Mouse (Mus musculus): ENCODE measurements around the gene Sc5d. TPM values are rescaled to one million over a fixed set of nuclear protein-coding genes. Genes with fewer than 3 reads are reported as not detected.

Gene Sc5d
- polyA plus RNA-seq, 1 experiment from 2014 or later = 32.6 TPM

- ChIA-PET CTCF (interaction anchor here (1.8 kb wide), 1 partner anchor 12 kb away, joined by 5 read pairs; no protein-coding TSS in a partner anchor), POLR2A (no interaction called here)
- in situ Hi-C loops (cut with MboI; ENCODE audit: low pct_unique_long_range_greater_than_20kb) = loop anchor here (25.0 kb wide), 1 partner anchor 91 kb away; no protein-coding TSS in a partner anchor
- no peak for DNase-seq (ENCODE audit: low read depth, low spot score)
- no peak for TF ChIP-seq CTCF (IDR thresholded peaks at IDR 0.05)
- ATAC-seq = no peak
- H3K27me3 ChIP-seq = peaks cover 13% of the 10 kb centered on the region
Observed at GRCm38 (mm10) chr9:42227804-42228203, 36.3 kb downstream of the Sc5d start.

- in situ Hi-C loops (cut with MboI; ENCODE audit: low pct_unique_long_range_greater_than_20kb) = no loop called here
- ChIA-PET POLR2A (no interaction called here), CTCF (no interaction called here)
- ATAC-seq = no peak
- no peak for DNase-seq (ENCODE audit: low read depth, low spot score)
- no peak for TF ChIP-seq CTCF (IDR thresholded peaks at IDR 0.05)
- H3K27me3 ChIP-seq = no peaks in the 10 kb centered on the region
Observed at GRCm38 (mm10) chr9:42219001-42219660, 44.9 kb downstream of the Sc5d start.

GRCm38 (mm10) chr9:42217685-42218084 lies 46.4 kb downstream of the Sc5d start:
- in situ Hi-C loops (cut with MboI; ENCODE audit: low pct_unique_long_range_greater_than_20kb) = no loop called here
- DNase-seq (ENCODE audit: low read depth, low spot score) = no peak
- POLR2A ChIA-PET = no interaction called here
- CTCF ChIA-PET = no interaction called here
- TF ChIP-seq CTCF (IDR thresholded peaks at IDR 0.05) = no peak
- ATAC-seq = no peak
- no peaks in the 10 kb centered on the region for H3K27me3 ChIP-seq

- no peak for DNase-seq (ENCODE audit: low read depth, low spot score)
- CTCF ChIA-PET = no interaction called here
- TF ChIP-seq CTCF (IDR thresholded peaks at IDR 0.05) = no peak
- ATAC-seq = no peak
- POLR2A ChIA-PET = no interaction called here
- no peaks in the 10 kb centered on the region for H3K27me3 ChIP-seq
- in situ Hi-C loops (cut with MboI; ENCODE audit: low pct_unique_long_range_greater_than_20kb) = no loop called here
Observed at GRCm38 (mm10) chr9:42214116-42214515, 49.9 kb downstream of the Sc5d start.

- ATAC-seq (no peak), DNase-seq (ENCODE audit: low read depth, low spot score) (no peak)
- no peak for TF ChIP-seq CTCF (IDR thresholded peaks at IDR 0.05)
- no peaks in the 10 kb centered on the region for H3K27me3 ChIP-seq
- in situ Hi-C loops (cut with MboI; ENCODE audit: low pct_unique_long_range_greater_than_20kb) = no loop called here
- ChIA-PET CTCF (no interaction called here), POLR2A (no interaction called here)
Observed at GRCm38 (mm10) chr9:42213142-42213541, 50.9 kb downstream of the Sc5d start.

GRCm38 (mm10) chr9:42209666-42210065 lies 54.4 kb downstream of the Sc5d start:
- peak; percentile 34 for DNase-seq (ENCODE audit: low read depth, low spot score)
- POLR2A ChIA-PET = no interaction called here
- H3K27me3 ChIP-seq = no peaks in the 10 kb centered on the region
- in situ Hi-C loops (cut with MboI; ENCODE audit: low pct_unique_long_range_greater_than_20kb) = no loop called here
- ATAC-seq = peak; percentile 60
- no peak for TF ChIP-seq CTCF (IDR thresholded peaks at IDR 0.05)
- CTCF ChIA-PET = interaction anchor here (0.7 kb wide), 1 partner anchor 13 kb away, joined by 3 read pairs; no protein-coding TSS in a partner anchor

GRCm38 (mm10) chr9:42208463-42208862 lies 55.6 kb downstream of the Sc5d start:
- in situ Hi-C loops (cut with MboI; ENCODE audit: low pct_unique_long_range_greater_than_20kb) = no loop called here
- ChIA-PET POLR2A (no interaction called here), CTCF (interaction anchor here (0.8 kb wide), 1 partner anchor 83 kb away, joined by 3 read pairs; no protein-coding TSS in a partner anchor)
- DNase-seq (ENCODE audit: low read depth, low spot score) = no peak
- ATAC-seq = no peak
- no peaks in the 10 kb centered on the region for H3K27me3 ChIP-seq
- peak; percentile 40 for TF ChIP-seq CTCF (IDR thresholded peaks at IDR 0.05)

GRCm38 (mm10) chr9:42206750-42207149 lies 57.3 kb downstream of the Sc5d start:
- no peaks in the 10 kb centered on the region for H3K27me3 ChIP-seq
- DNase-seq (ENCODE audit: low read depth, low spot score) (no peak), ATAC-seq (no peak)
- ChIA-PET CTCF (interaction anchor here (1.0 to 1.1 kb wide), 2 partner anchors 17 to 34 kb away, joined by 4 to 5 read pairs; no protein-coding TSS in a partner anchor), POLR2A (no interaction called here)
- no peak for TF ChIP-seq CTCF (IDR thresholded peaks at IDR 0.05)
- in situ Hi-C loops (cut with MboI; ENCODE audit: low pct_unique_long_range_greater_than_20kb) = no loop called here

- CTCF ChIA-PET = interaction anchor here (1.7 kb wide), 1 partner anchor 9 kb away, joined by 7 read pairs; no protein-coding TSS in a partner anchor
- in situ Hi-C loops (cut with MboI; ENCODE audit: low pct_unique_long_range_greater_than_20kb) = no loop called here
- H3K27me3 ChIP-seq = peaks cover 3% of the 10 kb centered on the region
- ATAC-seq = no peak
- POLR2A ChIA-PET = no interaction called here
- no peak for TF ChIP-seq CTCF (IDR thresholded peaks at IDR 0.05)
- DNase-seq (ENCODE audit: low read depth, low spot score) = no peak
Observed at GRCm38 (mm10) chr9:42202271-42202670, 61.8 kb downstream of the Sc5d start.

Other genes with a start within 250 kb of the Sc5d start
- gene Sorl1, start 140.0 kb downstream of the Sc5d start, polyA plus RNA-seq (2021) = 56.0 TPM
- 0.03 TPM for gene Tecta, start 135.7 kb upstream of the Sc5d start, polyA plus RNA-seq (2021)
- gene Tbcel, start 243.6 kb upstream of the Sc5d start, polyA plus RNA-seq (2021) = 23.3 TPM